In genomic region chr3:58691997-58692721, GRCm38 (mm10) we compare ENCODE assay signal across 8 mouse cellular contexts. TPM values are rescaled to one million over a fixed set of nuclear protein-coding genes. Genes with fewer than 3 reads are reported as not detected.
A peak's percentile ranks its signal among the peaks of the same experiment; 100 is the strongest.
DNase-seq lines count a peak whose midpoint lies in the region; ATAC-seq and TF ChIP-seq lines count a peak whose summit lies in the region.

Gene Siah2 (minus strand): TSS chr3:58692400.

- in situ Hi-C loops in Patski (cut with MboI; ENCODE audit: low pct_unique_long_range_greater_than_20kb): loop anchor here (5.0 to 25.0 kb wide), 2 partner anchors 35 to 1845 kb away; no protein-coding TSS in a partner anchor

- H3K9ac ChIP-seq in hindbrain, embryonic 12.5 days: peak within 1 kb of the TSS; percentile 87

- TF ChIP-seq CTCF in Patski (IDR thresholded peaks at IDR 0.05): no peak

- H3K4me3 ChIP-seq in hindbrain, embryonic 12.5 days: peak within 1 kb of the TSS; percentile 87

- peak; percentile 89 for ATAC-seq in Patski
- peak; percentile 97 for ATAC-seq in hindbrain, embryonic 12.5 days (ENCODE audit: low FRiP score)

- H3K4me1 ChIP-seq in hindbrain, embryonic 12.5 days: peaks cover 16% of the 10 kb centered on the region; the same call in 1 of the 2 replicates

- CTCF ChIA-PET in Patski (lab: Charles Lee): interaction anchor here (1.0 to 1.3 kb wide), 3 partner anchors 10 to 53 kb away, joined by 3 to 5 read pairs (median 4); no protein-coding TSS in a partner anchor

- H3K36me3 ChIP-seq in hindbrain, embryonic 12.5 days: no peaks in the 10 kb centered on the region

- H3K27ac ChIP-seq in hindbrain, embryonic 12.5 days: peak within 1 kb of the TSS; percentile 86

- DNase-seq in Patski (ENCODE audit: low read depth, low spot score): peak; percentile 63
- peak; percentile 92 to 94 for DNase-seq in cerebellum, postnatal 14 days
- DNase-seq in frontal cortex, postnatal 14 days (ENCODE audit: low spot score in 2 of 2): peak; percentile 89 to 92
- DNase-seq in layer of hippocampus, postnatal 14 days (ENCODE audit: low spot score in 2 of 2): peak; percentile 95 to 96
- DNase-seq in lung, postnatal 10 days: peak; percentile 94
- peak; percentile 74 for DNase-seq in ovary, postnatal 14 days (ENCODE audit: low spot score)
- DNase-seq in thymus, postnatal 10 days (ENCODE audit: low spot score in 2 of 2): peak; percentile 83 to 84

- POLR2A ChIA-PET in Patski (lab: Charles Lee): interaction anchor here (0.8 to 1.3 kb wide), 4 partner anchors 11 to 180 kb away, joined by 3 to 4 read pairs (median 4); no protein-coding TSS in a partner anchor

- under 1% methylated on average over 64 of the region's 87 CpGs for WGBS in hindbrain, embryonic 12.5 days

- H3K4me2 ChIP-seq in hindbrain, embryonic 12.5 days (replicated peaks): peak within 1 kb of the TSS; percentile 92

- no peaks in the 10 kb centered on the region for H3K27me3 ChIP-seq in Patski
- peaks cover 14% of the 10 kb centered on the region for H3K27me3 ChIP-seq in hindbrain, embryonic 12.5 days

- H3K9me3 ChIP-seq in hindbrain, embryonic 12.5 days (replicated peaks): no peaks in the 10 kb centered on the region

RNA-seq across cellular contexts. Expression of gene Siah2, which starts in this region (rescaled TPM):
- 16.0 TPM for polyA plus RNA-seq in Patski (2021)
- 7.6 and 7.8 TPM in 2 replicates for polyA plus RNA-seq in hindbrain, embryonic 12.5 days (2016; fragmentation: Nextera tagmentation; extraction: Ambion mirVana)
- 10 to 100 TPM; 18.8 to 20.2 TPM for total RNA-seq in layer of hippocampus, postnatal 14 days (2021)

Comparison
In these comparisons a context has a peak if more than half of its experiments do, and no peak if none do; other contexts are left out.
1. Peak in every context shown above with its lines: DNase-seq, ATAC-seq, H3K4me3 ChIP-seq and H3K27ac ChIP-seq.